Mouse (Mus musculus): ENCODE results near the gene Cdk10. TPM values are rescaled to one million over a fixed set of nuclear protein-coding genes. Genes with fewer than 3 reads are reported as not detected.
A peak's percentile ranks its signal among the peaks of the same experiment; 100 is the strongest.

The Cdk10 gene
- polyA plus RNA-seq, 1 experiment from 2014 or later: 45.2 TPM

DNA sequence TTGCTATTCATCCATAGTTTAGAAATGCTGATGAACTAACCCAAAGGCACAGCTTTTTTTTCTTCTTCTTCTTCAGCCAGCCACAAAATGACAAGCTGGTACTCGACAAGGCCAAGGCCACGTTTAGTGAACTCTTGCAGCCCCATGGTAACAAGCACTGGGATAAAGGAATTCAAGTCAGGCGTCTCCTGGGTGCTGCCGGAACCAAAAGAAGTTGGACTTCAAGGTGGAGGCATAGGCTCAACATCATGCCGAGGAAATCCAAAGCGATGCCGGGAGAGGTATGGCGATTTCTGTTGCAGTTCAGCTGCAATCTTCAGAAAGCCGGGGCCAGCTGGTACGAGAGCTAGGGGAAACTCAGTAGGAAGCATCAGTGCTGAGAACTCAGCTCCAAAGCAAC is 14.8 kb downstream of the Cdk10 start:
- Histone ChIP-seq H3K4me1 (ENCODE audit: control insufficient read depth, insufficient read depth, low read length) (peaks cover 3% of the 10 kb centered on the region; the same call in 1 of the 2 replicates), H3K4me2 (ENCODE audit: low read depth, low read length) (no peak overlapping the region), H3K27me3 (ENCODE audit: control insufficient read depth, insufficient read depth, low read length) (no peaks in the 10 kb centered on the region), H3K4me3 (ENCODE audit: low read depth, low read length) (no peak overlapping the region), H3K9me3 (ENCODE audit: control insufficient read depth, low read length) (no peaks in the 10 kb centered on the region), H3K9ac (replicated peaks; ENCODE audit: low read depth, low read length) (no peak overlapping the region), H3K27ac (ENCODE audit: low read depth, low read length) (no peak overlapping the region), H3K36me3 (ENCODE audit: control insufficient read depth, insufficient read depth, low read length) (peaks cover 16% of the 10 kb centered on the region; the same call in 1 of the 2 replicates)
- 83% methylated on average over 10 of the region's 10 CpGs for WGBS
- no peak for ATAC-seq (ENCODE audit: low read depth)

DNA sequence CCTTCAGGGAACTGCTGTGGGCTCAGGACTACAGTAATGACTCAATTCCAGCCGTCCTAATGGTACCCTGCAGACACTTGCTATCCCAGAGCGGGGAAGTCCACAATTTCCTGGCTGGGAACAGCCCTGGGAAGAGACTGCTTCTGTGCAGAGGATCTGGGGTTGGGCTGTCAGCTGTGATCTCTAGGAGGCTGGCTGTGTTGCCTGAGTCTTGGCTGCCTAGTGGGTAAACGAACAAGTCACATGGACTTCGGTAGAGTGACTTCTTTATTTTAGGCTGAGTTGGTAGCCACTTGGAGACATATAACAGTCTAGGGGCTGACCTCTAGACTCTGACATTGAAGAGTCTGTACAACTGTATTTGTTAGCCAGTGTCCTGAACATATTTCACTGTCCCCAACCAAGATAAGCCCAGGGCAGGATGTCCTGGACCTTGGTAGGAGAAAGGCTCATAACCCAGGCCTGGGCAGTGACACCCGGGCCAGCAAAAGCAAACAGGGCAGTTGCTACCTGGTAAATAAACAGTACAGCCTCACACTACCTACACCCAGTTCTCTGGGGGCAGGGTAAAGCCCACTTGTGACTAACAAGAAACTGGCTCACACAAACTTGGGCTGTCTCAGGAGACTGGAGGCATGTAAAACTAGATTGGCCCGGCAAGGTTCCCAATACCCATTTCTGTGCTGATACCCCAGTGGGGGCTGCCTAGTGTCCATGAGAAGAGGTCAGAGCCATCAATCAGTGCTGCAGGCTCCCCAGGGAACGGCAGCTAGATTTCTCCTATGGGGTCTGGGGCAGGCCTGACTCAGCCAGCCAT is 17.7 kb downstream of the Cdk10 start:
- no peaks in the 10 kb centered on the region for H3K27me3 ChIP-seq (ENCODE audit: control insufficient read depth, insufficient read depth, low read length)

DNA sequence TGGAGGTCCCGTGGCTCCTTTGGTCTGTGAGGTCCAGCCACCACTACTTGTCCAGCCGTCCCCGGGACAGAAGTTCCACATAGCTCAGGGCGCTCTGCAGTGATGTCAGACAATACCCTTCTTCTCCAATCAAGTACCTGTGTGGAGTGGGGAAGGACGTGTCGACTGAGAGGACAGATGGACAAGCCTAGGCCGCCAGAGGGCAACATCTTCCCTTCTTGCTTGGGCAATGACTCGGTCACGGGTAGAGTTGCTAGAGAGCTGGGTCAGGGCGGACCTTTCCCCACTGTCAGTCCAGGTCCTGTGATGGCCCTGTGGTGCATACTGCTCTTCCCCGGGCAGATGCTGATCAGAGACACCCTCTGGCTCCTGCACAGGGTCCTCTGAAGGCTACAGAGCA is 18.4 kb downstream of the Cdk10 start:
- Histone ChIP-seq H3K9me3 (ENCODE audit: control insufficient read depth, low read length) (no peaks in the 10 kb centered on the region), H3K36me3 (ENCODE audit: control insufficient read depth, insufficient read depth, low read length) (peaks cover 46% of the 10 kb centered on the region), H3K4me3 (ENCODE audit: low read depth, low read length) (no peak overlapping the region), H3K4me2 (ENCODE audit: low read depth, low read length) (no peak overlapping the region), H3K4me1 (ENCODE audit: control insufficient read depth, insufficient read depth, low read length) (no peaks in the 10 kb centered on the region), H3K27me3 (ENCODE audit: control insufficient read depth, insufficient read depth, low read length) (no peaks in the 10 kb centered on the region), H3K27ac (ENCODE audit: low read depth, low read length) (no peak overlapping the region), H3K9ac (replicated peaks; ENCODE audit: low read depth, low read length) (no peak overlapping the region)
- 67% methylated on average over 10 of the region's 11 CpGs for WGBS
- no peak for ATAC-seq (ENCODE audit: low read depth)

More for the DNA sequence above, 17.7 kb downstream of the Cdk10 start:
- no peak overlapping the region for H3K4me3 ChIP-seq (ENCODE audit: low read depth, low read length)
- no peak overlapping the region for H3K4me2 ChIP-seq (ENCODE audit: low read depth, low read length)
- no peaks in the 10 kb centered on the region for H3K9me3 ChIP-seq (ENCODE audit: control insufficient read depth, low read length)
- WGBS: 83% methylated on average over 7 of the region's 7 CpGs
- no peak overlapping the region for H3K9ac ChIP-seq (replicated peaks; ENCODE audit: low read depth, low read length)
- no peaks in the 10 kb centered on the region for H3K4me1 ChIP-seq (ENCODE audit: control insufficient read depth, insufficient read depth, low read length)
- ATAC-seq (ENCODE audit: low read depth): no peak
- no peak overlapping the region for H3K27ac ChIP-seq (ENCODE audit: low read depth, low read length)
- H3K36me3 ChIP-seq (ENCODE audit: control insufficient read depth, insufficient read depth, low read length): peaks cover 39% of the 10 kb centered on the region

DNA sequence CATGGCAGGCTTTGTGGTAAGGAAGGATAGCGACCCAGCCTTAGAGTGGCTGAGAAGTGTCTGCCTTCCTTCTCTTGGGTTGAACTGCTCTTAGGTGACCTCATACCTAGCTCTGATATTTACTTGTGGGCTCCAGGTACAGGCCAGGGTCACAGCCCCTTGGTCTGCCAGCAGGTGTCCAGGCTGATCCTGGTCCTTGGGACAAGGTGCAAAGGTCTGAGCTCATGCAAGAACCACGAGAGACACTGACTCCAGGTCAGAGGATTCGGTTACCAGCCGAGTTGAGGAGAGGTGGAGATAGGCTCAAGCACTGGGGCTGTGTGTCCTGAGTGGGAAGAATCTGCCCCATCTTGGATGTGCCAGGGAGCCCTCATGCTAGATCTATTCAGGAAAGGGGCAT is 19.7 kb downstream of the Cdk10 start:
- Histone ChIP-seq H3K27ac (ENCODE audit: low read depth, low read length) (no peak overlapping the region), H3K4me2 (ENCODE audit: low read depth, low read length) (no peak overlapping the region), H3K4me3 (ENCODE audit: low read depth, low read length) (no peak overlapping the region), H3K4me1 (ENCODE audit: control insufficient read depth, insufficient read depth, low read length) (no peaks in the 10 kb centered on the region), H3K27me3 (ENCODE audit: control insufficient read depth, insufficient read depth, low read length) (no peaks in the 10 kb centered on the region), H3K9ac (replicated peaks; ENCODE audit: low read depth, low read length) (no peak overlapping the region), H3K36me3 (ENCODE audit: control insufficient read depth, insufficient read depth, low read length) (peaks cover 54% of the 10 kb centered on the region), H3K9me3 (ENCODE audit: control insufficient read depth, low read length) (no peaks in the 10 kb centered on the region)
- no peak for ATAC-seq (ENCODE audit: low read depth)
- WGBS: 90% methylated on average over 4 of the region's 4 CpGs

DNA sequence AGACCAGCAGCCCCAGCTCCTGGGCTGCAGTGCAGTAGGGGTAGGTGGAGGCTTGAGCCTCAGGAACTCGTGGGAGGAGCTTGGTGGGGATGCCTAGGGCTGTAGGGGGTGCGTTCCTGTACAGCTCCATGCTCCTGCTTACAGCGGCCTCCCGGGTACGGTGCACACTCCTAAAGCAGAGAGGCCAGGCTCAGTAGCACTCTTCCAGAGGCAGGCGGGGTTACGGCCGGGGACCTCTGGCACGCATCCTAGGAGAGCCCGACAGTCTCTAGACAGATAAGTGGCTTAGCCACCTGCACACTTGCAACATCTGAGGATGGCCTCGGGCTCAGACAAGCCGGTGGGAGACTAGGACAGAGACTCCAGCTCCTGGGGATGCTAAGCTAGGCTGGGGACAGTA is 20.9 kb downstream of the Cdk10 start:
- H3K4me2 ChIP-seq (ENCODE audit: low read depth, low read length): no peak overlapping the region
- 89% methylated on average over 12 of the region's 12 CpGs for WGBS
- H3K4me1 ChIP-seq (ENCODE audit: control insufficient read depth, insufficient read depth, low read length): no peaks in the 10 kb centered on the region
- peaks cover 62% of the 10 kb centered on the region for H3K36me3 ChIP-seq (ENCODE audit: control insufficient read depth, insufficient read depth, low read length)
- H3K27ac ChIP-seq (ENCODE audit: low read depth, low read length): no peak overlapping the region
- no peak overlapping the region for H3K4me3 ChIP-seq (ENCODE audit: low read depth, low read length)
- ATAC-seq (ENCODE audit: low read depth): no peak
- no peaks in the 10 kb centered on the region for H3K9me3 ChIP-seq (ENCODE audit: control insufficient read depth, low read length)
- H3K27me3 ChIP-seq (ENCODE audit: control insufficient read depth, insufficient read depth, low read length): no peaks in the 10 kb centered on the region
- H3K9ac ChIP-seq (replicated peaks; ENCODE audit: low read depth, low read length): no peak overlapping the region

DNA sequence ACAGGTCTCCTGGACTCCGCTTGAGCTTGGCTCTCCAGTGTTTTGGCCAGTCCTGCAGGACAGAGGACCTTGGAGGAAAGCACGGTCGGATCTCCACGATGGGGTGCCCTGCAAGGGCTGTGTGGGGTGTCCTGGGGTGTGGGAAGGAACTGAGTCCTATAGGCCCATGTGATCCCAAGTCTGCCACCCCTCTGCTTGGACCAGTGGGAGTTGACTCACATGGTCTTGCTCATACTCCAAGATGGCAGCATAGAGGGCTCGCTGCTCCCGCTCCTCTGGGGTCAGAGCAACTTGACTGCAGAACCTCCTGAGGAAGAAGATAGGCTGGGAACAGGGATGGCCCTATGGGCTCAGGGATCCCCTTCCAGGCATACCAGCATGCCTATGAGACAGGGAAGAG is 23.1 kb downstream of the Cdk10 start:
- Histone ChIP-seq H3K4me3 (ENCODE audit: low read depth, low read length) (no peak overlapping the region), H3K36me3 (ENCODE audit: control insufficient read depth, insufficient read depth, low read length) (peaks cover 65% of the 10 kb centered on the region), H3K9me3 (ENCODE audit: control insufficient read depth, low read length) (no peaks in the 10 kb centered on the region), H3K27ac (ENCODE audit: low read depth, low read length) (no peak overlapping the region), H3K27me3 (ENCODE audit: control insufficient read depth, insufficient read depth, low read length) (no peaks in the 10 kb centered on the region), H3K4me2 (ENCODE audit: low read depth, low read length) (no peak overlapping the region), H3K9ac (replicated peaks; ENCODE audit: low read depth, low read length) (no peak overlapping the region), H3K4me1 (ENCODE audit: control insufficient read depth, insufficient read depth, low read length) (peaks cover 3% of the 10 kb centered on the region)
- WGBS: 94% methylated on average over 6 of the region's 6 CpGs
- ATAC-seq (ENCODE audit: low read depth): no peak

DNA sequence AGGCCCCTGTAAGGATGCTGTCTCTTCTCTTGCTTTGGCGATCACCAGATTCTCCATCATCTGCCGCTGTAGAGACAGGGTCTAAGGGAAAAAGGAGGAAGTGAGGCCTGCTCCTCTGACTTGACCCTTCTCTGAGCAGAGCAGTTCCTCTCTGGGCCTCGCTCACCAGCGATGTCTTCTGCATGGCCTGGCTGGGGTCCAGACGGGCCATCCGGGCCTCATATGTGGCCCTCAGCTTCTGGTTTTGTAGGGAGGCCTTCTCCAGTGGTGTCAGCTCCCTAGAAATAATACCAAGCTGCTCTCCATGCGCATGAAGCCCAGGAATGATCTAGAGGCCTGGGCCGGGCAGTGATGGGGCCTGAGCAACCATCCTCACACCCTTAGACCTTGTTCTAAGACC is 24.0 kb downstream of the Cdk10 start:
- no peak overlapping the region for H3K27ac ChIP-seq (ENCODE audit: low read depth, low read length)
- no peak overlapping the region for H3K4me2 ChIP-seq (ENCODE audit: low read depth, low read length)
- no peaks in the 10 kb centered on the region for H3K27me3 ChIP-seq (ENCODE audit: control insufficient read depth, insufficient read depth, low read length)
- 95% methylated on average over 8 of the region's 8 CpGs for WGBS
- peaks cover 8% of the 10 kb centered on the region for H3K4me1 ChIP-seq (ENCODE audit: control insufficient read depth, insufficient read depth, low read length)
- H3K9me3 ChIP-seq (ENCODE audit: control insufficient read depth, low read length): no peaks in the 10 kb centered on the region
- ATAC-seq (ENCODE audit: low read depth): no peak
- H3K4me3 ChIP-seq (ENCODE audit: low read depth, low read length): no peak overlapping the region
- peaks cover 60% of the 10 kb centered on the region for H3K36me3 ChIP-seq (ENCODE audit: control insufficient read depth, insufficient read depth, low read length)
- H3K9ac ChIP-seq (replicated peaks; ENCODE audit: low read depth, low read length): no peak overlapping the region

DNA sequence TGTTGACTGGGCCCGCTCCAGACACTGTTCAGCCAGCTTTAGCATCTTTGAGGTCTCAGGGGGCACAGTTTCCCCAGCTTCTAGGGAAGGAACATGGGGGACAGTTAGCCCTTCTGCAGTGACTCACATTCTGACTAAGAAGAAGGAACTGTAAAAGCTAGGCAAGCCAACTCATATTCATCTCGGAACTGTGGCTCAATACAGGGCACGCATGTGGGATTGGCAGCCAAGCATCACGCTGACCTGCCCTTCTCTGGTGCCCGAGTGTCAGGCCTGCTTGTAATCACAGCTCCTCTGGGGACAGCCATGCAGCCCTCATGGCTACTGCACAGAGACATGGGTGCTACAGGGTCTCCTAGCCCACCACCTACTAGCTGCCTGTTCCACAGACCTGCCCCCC is 26.3 kb downstream of the Cdk10 start:
- WGBS: 98% methylated on average over 5 of the region's 5 CpGs
- Histone ChIP-seq H3K4me1 (ENCODE audit: control insufficient read depth, insufficient read depth, low read length) (peaks cover 20% of the 10 kb centered on the region), H3K36me3 (ENCODE audit: control insufficient read depth, insufficient read depth, low read length) (peaks cover 40% of the 10 kb centered on the region), H3K4me3 (ENCODE audit: low read depth, low read length) (no peak overlapping the region), H3K9ac (replicated peaks; ENCODE audit: low read depth, low read length) (no peak overlapping the region), H3K27me3 (ENCODE audit: control insufficient read depth, insufficient read depth, low read length) (no peaks in the 10 kb centered on the region), H3K9me3 (ENCODE audit: control insufficient read depth, low read length) (no peaks in the 10 kb centered on the region), H3K27ac (ENCODE audit: low read depth, low read length) (no peak overlapping the region), H3K4me2 (ENCODE audit: low read depth, low read length) (no peak overlapping the region)
- no peak for ATAC-seq (ENCODE audit: low read depth)

DNA sequence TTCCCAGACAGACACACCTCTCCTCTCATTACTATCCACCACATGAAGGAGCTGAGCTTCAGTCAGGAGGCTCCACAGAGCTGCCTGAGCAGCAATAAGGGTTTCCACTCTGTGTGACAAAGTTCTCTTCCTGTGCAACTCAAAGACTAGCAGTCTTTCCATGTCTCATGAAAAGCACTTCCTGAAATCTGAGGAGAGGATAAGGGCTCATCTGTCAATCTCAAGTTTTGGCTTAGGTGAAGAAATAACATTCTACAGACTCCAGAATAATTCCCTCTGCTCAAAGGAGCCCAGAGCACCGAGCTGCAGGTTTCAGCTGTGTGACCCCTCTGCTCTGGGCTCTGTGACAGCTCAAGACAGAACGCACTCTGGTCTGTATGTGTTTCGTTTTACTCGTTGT is 28.3 kb downstream of the Cdk10 start:
- WGBS: 72% methylated on average over 4 of the region's 4 CpGs
- ATAC-seq (ENCODE audit: low read depth): no peak
- Histone ChIP-seq H3K4me2 (ENCODE audit: low read depth, low read length) (peak overlapping the region; percentile 93), H3K9ac (replicated peaks; ENCODE audit: low read depth, low read length) (peak overlapping the region; percentile 97; the same call in 1 of the 2 replicates), H3K4me3 (ENCODE audit: low read depth, low read length) (peak overlapping the region; percentile 98), H3K27me3 (ENCODE audit: control insufficient read depth, insufficient read depth, low read length) (no peaks in the 10 kb centered on the region), H3K36me3 (ENCODE audit: control insufficient read depth, insufficient read depth, low read length) (peaks cover 45% of the 10 kb centered on the region), H3K9me3 (ENCODE audit: control insufficient read depth, low read length) (no peaks in the 10 kb centered on the region), H3K27ac (ENCODE audit: low read depth, low read length) (peak overlapping the region; percentile 91; the same call in 1 of the 2 replicates), H3K4me1 (ENCODE audit: control insufficient read depth, insufficient read depth, low read length) (peaks cover 20% of the 10 kb centered on the region)

Measured in neural tube, embryonic 14.5 days (tissue).